Mouse (Mus musculus): Measurements from ENCODE around the gene Gkap1.

GRCm38 (mm10) chr13:58276256-58276655 is 757 bp upstream of the Gkap1 start:
- TF ChIP-seq CTCF (IDR thresholded peaks at IDR 0.05; ENCODE audit: control insufficient read depth, insufficient read depth, low read length) (no peak), POLR2A (IDR thresholded peaks at IDR 0.05; ENCODE audit: borderline replicate concordance, control insufficient read depth, low read depth, low read length) (no peak)

Data from bone marrow, adult 2 months (tissue).